Mouse (Mus musculus) limb, embryonic 12.5 days (tissue): ENCODE measurements at regions not wholly inside any gene's neighbourhood (a gene's known extent, or its start where the extent isn't known, plus 50 kb on each side); places are given as distances from the start of the nearest gene placed in this dataset.

ENCODE experiments used
- ATAC-seq: fragments of 200-750 bp; cut with Nextera tagmentation; 2 replicates; pipeline ENCODE4 v1.8.0; 2017; ENCODE audit warnings: low read depth, moderate TSS enrichment; ENCODE audit not compliant: insufficient number of reproducible peaks, insufficient read depth, low FRiP score, low TSS enrichment
- H3K27ac ChIP-seq: fragments of 300-500 bp; sonication (generic); 2 replicates; pipeline ENCODE4 v1.5.1; 2016; ENCODE audit warnings: mild to moderate bottlenecking, moderate library complexity
- H3K27me3 ChIP-seq: fragments of 300-500 bp; sonication (generic); 2 replicates; pipeline ENCODE4 v1.6.1; 2016; ENCODE audit warnings: mild to moderate bottlenecking, moderate library complexity
- H3K36me3 ChIP-seq: fragments of 300-500 bp; sonication (generic); 2 replicates; pipeline ENCODE4 v1.6.1; 2016; ENCODE audit warnings: mild to moderate bottlenecking, moderate library complexity
- H3K4me1 ChIP-seq: fragments of 300-500 bp; sonication (generic); replicated peaks from 2 replicates; pipeline ENCODE4 v1.6.1; 2016
- H3K4me2 ChIP-seq: fragments of 300-500 bp; sonication (generic); 2 replicates; pipeline ENCODE4 v1.6.1; 2016; ENCODE audit warnings: mild to moderate bottlenecking, moderate library complexity
- H3K4me3 ChIP-seq: fragments of 300-500 bp; sonication (generic); replicated peaks from 2 replicates; pipeline ENCODE4 v1.5.1; 2016; ENCODE audit warnings: mild to moderate bottlenecking
- H3K9ac ChIP-seq: fragments of 300-500 bp; sonication (generic); replicated peaks from 2 replicates; pipeline ENCODE4 v1.6.1; 2016; ENCODE audit warnings: mild to moderate bottlenecking, moderate library complexity
- H3K9me3 ChIP-seq: fragments of 300-500 bp; sonication (generic); 2 replicates; pipeline ENCODE4 v1.6.1; 2016; ENCODE audit warnings: mild to moderate bottlenecking, moderate library complexity
- WGBS: fragments of 180-500 bp; shearing (Covaris S2); methylation state at CpG from one replicate; pipeline ENCODE4 v1.1.7; 2016; 5-methylcytosine and 5-hydroxymethylcytosine counted together

- Histone ChIP-seq H3K27ac (no peak overlapping the region), H3K4me3 (no peak overlapping the region), H3K9ac (no peak overlapping the region), H3K4me2 (no peak overlapping the region), H3K36me3 (no peaks in the 10 kb centered on the region), H3K27me3 (no peaks in the 10 kb centered on the region), H3K9me3 (no peaks in the 10 kb centered on the region), H3K4me1 (no peaks in the 10 kb centered on the region)
- ATAC-seq = no peak
- WGBS = 80% methylated on average over 8 of the region's 8 CpGs
These were observed 172.1 kb upstream of the Thsd7b start for GRCm38 (mm10) chr1:129100997-129101396.

- no peaks in the 10 kb centered on the region for H3K4me1 ChIP-seq
- no peak overlapping the region for H3K4me2 ChIP-seq
- no peaks in the 10 kb centered on the region for H3K27me3 ChIP-seq
- ATAC-seq = no peak
- H3K36me3 ChIP-seq = no peaks in the 10 kb centered on the region
- H3K4me3 ChIP-seq = no peak overlapping the region
- no peak overlapping the region for H3K27ac ChIP-seq
- H3K9ac ChIP-seq = no peak overlapping the region
- H3K9me3 ChIP-seq = no peaks in the 10 kb centered on the region
- WGBS = 68% methylated on average over 3 of the region's 3 CpGs
These were observed 194.8 kb upstream of the Thsd7b start for GRCm38 (mm10) chr1:129078274-129078673.

- Histone ChIP-seq H3K4me3 (no peak overlapping the region), H3K9ac (no peak overlapping the region), H3K9me3 (no peaks in the 10 kb centered on the region), H3K27ac (no peak overlapping the region), H3K4me2 (no peak overlapping the region), H3K4me1 (no peaks in the 10 kb centered on the region), H3K27me3 (no peaks in the 10 kb centered on the region), H3K36me3 (no peaks in the 10 kb centered on the region)
- 75% methylated on average over 6 of the region's 6 CpGs for WGBS
- ATAC-seq = no peak
These were observed 215.9 kb upstream of the Thsd7b start for GRCm38 (mm10) chr1:129057182-129057581.

GRCm38 (mm10) chr1:129055252-129055651 is 217.8 kb upstream of the Thsd7b start:
- Histone ChIP-seq H3K4me2 (no peak overlapping the region), H3K9me3 (no peaks in the 10 kb centered on the region), H3K9ac (no peak overlapping the region), H3K27me3 (no peaks in the 10 kb centered on the region), H3K27ac (no peak overlapping the region), H3K4me1 (no peaks in the 10 kb centered on the region), H3K4me3 (no peak overlapping the region), H3K36me3 (no peaks in the 10 kb centered on the region)
- ATAC-seq = no peak

- H3K36me3 ChIP-seq = no peaks in the 10 kb centered on the region
- no peaks in the 10 kb centered on the region for H3K27me3 ChIP-seq
- H3K27ac ChIP-seq = no peak overlapping the region
- H3K4me2 ChIP-seq = no peak overlapping the region
- H3K4me3 ChIP-seq = no peak overlapping the region
- WGBS = 86% methylated on average over 5 of the region's 5 CpGs
- no peak overlapping the region for H3K9ac ChIP-seq
- H3K4me1 ChIP-seq = no peaks in the 10 kb centered on the region
- no peak for ATAC-seq
- H3K9me3 ChIP-seq = no peaks in the 10 kb centered on the region
These were observed 239.4 kb upstream of the Thsd7b start for GRCm38 (mm10) chr1:129033707-129034106.

GRCm38 (mm10) chr1:129005899-129006298 is 267.2 kb upstream of the Thsd7b start:
- H3K36me3 ChIP-seq = no peaks in the 10 kb centered on the region
- ATAC-seq = no peak
- H3K9ac ChIP-seq = no peak overlapping the region
- no peak overlapping the region for H3K4me2 ChIP-seq
- no peaks in the 10 kb centered on the region for H3K9me3 ChIP-seq
- H3K4me3 ChIP-seq = no peak overlapping the region
- H3K27me3 ChIP-seq = no peaks in the 10 kb centered on the region
- H3K27ac ChIP-seq = no peak overlapping the region
- WGBS = 91% methylated on average over 1 of the region's 1 CpGs
- H3K4me1 ChIP-seq = no peaks in the 10 kb centered on the region

- H3K4me3 ChIP-seq = no peak overlapping the region
- ATAC-seq = no peak
These were observed 270.8 kb upstream of the Thsd7b start for GRCm38 (mm10) chr1:129002286-129002685.

GRCm38 (mm10) chr1:129001766-129002165 is 271.3 kb upstream of the Thsd7b start:
- no peak for ATAC-seq
- Histone ChIP-seq H3K4me3 (no peak overlapping the region), H3K27ac (no peak overlapping the region), H3K4me1 (no peaks in the 10 kb centered on the region), H3K9me3 (no peaks in the 10 kb centered on the region), H3K27me3 (no peaks in the 10 kb centered on the region), H3K9ac (no peak overlapping the region), H3K36me3 (no peaks in the 10 kb centered on the region), H3K4me2 (no peak overlapping the region)

More at GRCm38 (mm10) chr1:129002286-129002685, 270.8 kb upstream of the Thsd7b start:
- Histone ChIP-seq H3K36me3 (no peaks in the 10 kb centered on the region), H3K4me1 (no peaks in the 10 kb centered on the region), H3K4me2 (no peak overlapping the region), H3K27ac (no peak overlapping the region), H3K27me3 (no peaks in the 10 kb centered on the region), H3K9ac (no peak overlapping the region), H3K9me3 (no peaks in the 10 kb centered on the region)
- WGBS = 83% methylated on average over 2 of the region's 2 CpGs

- WGBS = 70% methylated on average over 5 of the region's 5 CpGs
- Histone ChIP-seq H3K27ac (no peak overlapping the region), H3K27me3 (no peaks in the 10 kb centered on the region), H3K9me3 (no peaks in the 10 kb centered on the region), H3K4me1 (no peaks in the 10 kb centered on the region), H3K36me3 (no peaks in the 10 kb centered on the region), H3K9ac (no peak overlapping the region), H3K4me3 (no peak overlapping the region), H3K4me2 (no peak overlapping the region)
- no peak for ATAC-seq
These were observed 273.2 kb upstream of the Thsd7b start for GRCm38 (mm10) chr1:128999741-129000517.

GRCm38 (mm10) chr1:128994655-128995054 is 278.4 kb upstream of the Thsd7b start:
- WGBS = 80% methylated on average over 6 of the region's 6 CpGs
- H3K4me2 ChIP-seq = no peak overlapping the region
- H3K36me3 ChIP-seq = no peaks in the 10 kb centered on the region
- no peak overlapping the region for H3K4me3 ChIP-seq
- no peaks in the 10 kb centered on the region for H3K27me3 ChIP-seq
- ATAC-seq = no peak
- no peak overlapping the region for H3K27ac ChIP-seq
- H3K4me1 ChIP-seq = no peaks in the 10 kb centered on the region
- H3K9me3 ChIP-seq = no peaks in the 10 kb centered on the region
- H3K9ac ChIP-seq = no peak overlapping the region

- WGBS = 83% methylated on average over 2 of the region's 2 CpGs
- Histone ChIP-seq H3K4me2 (no peak overlapping the region), H3K4me3 (no peak overlapping the region), H3K27ac (no peak overlapping the region), H3K36me3 (no peaks in the 10 kb centered on the region), H3K4me1 (no peaks in the 10 kb centered on the region), H3K9ac (no peak overlapping the region), H3K27me3 (no peaks in the 10 kb centered on the region), H3K9me3 (no peaks in the 10 kb centered on the region)
- no peak for ATAC-seq
These were observed 289.7 kb upstream of the Thsd7b start for GRCm38 (mm10) chr1:128983411-128983810.

GRCm38 (mm10) chr1:128975586-128975985 is 297.5 kb upstream of the Thsd7b start:
- Histone ChIP-seq H3K4me1 (no peaks in the 10 kb centered on the region), H3K9me3 (no peaks in the 10 kb centered on the region)

More at GRCm38 (mm10) chr1:128975586-128975985, 297.5 kb upstream of the Thsd7b start:
- Histone ChIP-seq H3K4me2 (no peak overlapping the region), H3K36me3 (no peaks in the 10 kb centered on the region), H3K9ac (no peak overlapping the region), H3K4me3 (no peak overlapping the region), H3K27me3 (no peaks in the 10 kb centered on the region), H3K27ac (no peak overlapping the region)
- WGBS = 66% methylated on average over 1 of the region's 1 CpGs
- ATAC-seq = no peak
